Mouse (Mus musculus) stomach, embryonic 14.5 days (tissue): ENCODE measurements around the gene Lsm14b. TPM values are rescaled to one million over a fixed set of nuclear protein-coding genes. Genes with fewer than 3 reads are reported as not detected.

Source experiments
- ATAC-seq: fragments of 200-750 bp; cut with Nextera tagmentation; 2 replicates; pipeline ENCODE4 v1.8.0; 2017; ENCODE audit warnings: low read depth, moderate TSS enrichment; ENCODE audit not compliant: insufficient number of reproducible peaks, insufficient read depth, low FRiP score
- H3K27ac ChIP-seq: fragments of 300-500 bp; sonication (generic); 2 replicates; pipeline ENCODE4 v1.5.1; 2014; ENCODE audit warnings: mild to moderate bottlenecking, low read length, moderate library complexity, mixed read lengths
- H3K27me3 ChIP-seq: fragments of 300-500 bp; sonication (generic); 2 replicates; pipeline ENCODE4 v1.6.1; 2014; ENCODE audit warnings: low read length, control low read depth, mixed read lengths; ENCODE audit not compliant: control insufficient read depth, insufficient read depth
- H3K36me3 ChIP-seq: fragments of 300-500 bp; sonication (generic); 2 replicates; pipeline ENCODE4 v1.6.1; 2014; ENCODE audit warnings: mild to moderate bottlenecking, control low read depth, low read length, moderate library complexity, mixed read lengths; ENCODE audit not compliant: control insufficient read depth, insufficient read depth
- H3K4me1 ChIP-seq: fragments of 300-500 bp; sonication (generic); 2 replicates; pipeline ENCODE4 v1.6.1; 2014; ENCODE audit warnings: low read length, control low read depth, mixed read lengths; ENCODE audit not compliant: control insufficient read depth, insufficient read depth
- H3K4me2 ChIP-seq: fragments of 300-500 bp; sonication (generic); replicated peaks from 2 replicates; pipeline ENCODE4 v1.6.1; 2014; ENCODE audit warnings: low read depth, low read length, control low read depth
- H3K4me3 ChIP-seq: fragments of 300-500 bp; sonication (generic); 2 replicates; pipeline ENCODE4 v1.5.1; 2014; ENCODE audit warnings: low read depth, low read length, control low read depth
- H3K9ac ChIP-seq: fragments of 300-500 bp; sonication (generic); replicated peaks from 2 replicates; pipeline ENCODE4 v1.6.1; 2014; ENCODE audit warnings: low read depth, mild to moderate bottlenecking, control low read depth, low read length, moderate library complexity, mixed read lengths
- H3K9me3 ChIP-seq: fragments of 300-500 bp; sonication (generic); 2 replicates; pipeline ENCODE4 v1.6.1; 2016; ENCODE audit warnings: low read depth, low read length, control low read depth; ENCODE audit not compliant: control insufficient read depth
- WGBS: fragments of 180-500 bp; shearing (Covaris S2); extraction: QIAGEN DNeasy Blood & Tissue Kit; methylation state at CpG from one replicate; pipeline ENCODE4 v1.1.7; 2014; 5-methylcytosine and 5-hydroxymethylcytosine counted together
- polyA plus RNA-seq: library from polyadenylated mRNA; unstranded; fragments of >200 nt; fragmentation: Nextera tagmentation; extraction: Ambion mirVana; gene quantifications from 2 replicates; pipeline ENCODE4 v1.2.1, GENCODE M21; 2014

Lsm14b gene
- polyA plus RNA-seq, 1 experiment from 2014 or later, result 6.9 TPM

GRCm38 (mm10) chr2:180051986-180052733, 27.4 kb downstream of the Lsm14b start:
- peaks cover 29% of the 10 kb centered on the region; the same call in 1 of the 2 replicates for H3K36me3 ChIP-seq
- no peaks in the 10 kb centered on the region for H3K4me1 ChIP-seq
- H3K4me3 ChIP-seq, result no peak overlapping the region
- no peak overlapping the region for H3K27ac ChIP-seq
- H3K9me3 ChIP-seq, result no peaks in the 10 kb centered on the region
- no peak overlapping the region for H3K4me2 ChIP-seq
- no peak for ATAC-seq
- no peak overlapping the region for H3K9ac ChIP-seq
- 86% methylated on average over 14 of the region's 14 CpGs for WGBS
- no peaks in the 10 kb centered on the region for H3K27me3 ChIP-seq

DNA sequence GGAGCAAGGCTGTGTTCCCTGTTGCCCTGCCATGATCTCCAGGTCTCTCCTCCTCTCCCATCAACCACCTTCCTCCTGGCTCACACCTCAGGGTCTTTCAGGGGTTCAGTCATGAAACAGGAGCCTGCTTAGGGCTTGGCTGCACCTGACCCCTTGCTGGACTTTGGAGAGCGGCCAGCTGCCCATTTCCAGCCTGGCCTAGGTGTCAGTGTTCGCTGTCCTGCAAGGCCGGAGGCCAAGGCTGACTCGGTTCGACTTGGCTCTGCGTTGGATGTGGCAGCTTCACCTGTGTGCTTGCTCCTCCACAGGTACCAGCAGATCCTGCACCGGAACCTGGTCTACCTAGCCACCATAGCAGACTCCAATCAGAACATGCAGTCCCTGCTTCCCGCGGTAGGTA, 28.2 kb downstream of the Lsm14b start:
- peaks cover 31% of the 10 kb centered on the region; the same call in 1 of the 2 replicates for H3K36me3 ChIP-seq
- no peak overlapping the region for H3K27ac ChIP-seq
- no peak overlapping the region for H3K4me2 ChIP-seq
- WGBS, result 94% methylated on average over 9 of the region's 9 CpGs
- no peaks in the 10 kb centered on the region for H3K4me1 ChIP-seq
- no peak overlapping the region for H3K9ac ChIP-seq
- no peak overlapping the region for H3K4me3 ChIP-seq
- no peak for ATAC-seq
- H3K9me3 ChIP-seq, result no peaks in the 10 kb centered on the region
- no peaks in the 10 kb centered on the region for H3K27me3 ChIP-seq

- Histone ChIP-seq H3K36me3 (peaks cover 46% of the 10 kb centered on the region), H3K4me3 (no peak overlapping the region), H3K4me1 (no peaks in the 10 kb centered on the region), H3K9me3 (no peaks in the 10 kb centered on the region), H3K27me3 (no peaks in the 10 kb centered on the region), H3K9ac (no peak overlapping the region), H3K27ac (no peak overlapping the region), H3K4me2 (no peak overlapping the region)
- ATAC-seq, result no peak
- 95% methylated on average over 11 of the region's 11 CpGs for WGBS
These were observed 38.7 kb downstream of the Lsm14b start for GRCm38 (mm10) chr2:180063338-180064131.

DNA sequence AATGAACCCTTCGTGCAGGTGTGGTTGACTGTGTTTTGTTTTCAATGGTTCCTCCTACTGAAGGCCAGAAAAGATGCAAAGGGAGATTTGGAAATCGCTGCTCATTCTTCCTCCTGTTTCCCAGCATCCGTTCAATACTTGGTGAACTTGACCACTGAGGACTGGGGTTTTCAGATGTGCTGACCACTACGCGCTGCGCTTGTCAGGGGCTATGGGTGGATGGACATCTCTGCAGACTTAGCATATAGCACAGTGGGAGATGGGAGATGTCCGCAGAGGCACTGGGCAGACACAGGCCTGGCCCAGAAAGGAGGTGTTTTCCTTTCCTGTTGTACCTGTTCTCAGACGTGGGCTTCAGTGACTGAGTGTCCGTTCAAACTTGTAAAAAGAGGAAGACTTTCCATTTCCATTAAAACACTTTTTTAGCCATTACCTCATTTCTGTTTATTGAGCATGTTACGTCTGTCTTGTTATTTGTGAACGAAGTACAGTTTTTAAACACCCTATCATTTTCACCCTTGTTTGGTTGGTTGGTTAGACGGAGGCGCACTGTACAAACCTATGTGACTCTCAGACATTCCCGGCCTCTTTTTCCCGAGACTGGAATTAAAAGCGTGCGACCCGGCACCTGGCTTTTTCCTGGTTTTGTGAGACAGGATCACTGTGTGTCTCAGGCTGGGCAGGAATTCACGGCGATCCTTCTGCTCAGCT, 45.1 kb downstream of the Lsm14b start:
- H3K4me1 ChIP-seq, result peaks cover 8% of the 10 kb centered on the region; the same call in 1 of the 2 replicates
- ATAC-seq, result peak; percentile 29; the same call in 1 of the 2 replicates
- H3K36me3 ChIP-seq, result peaks cover 3% of the 10 kb centered on the region; the same call in 1 of the 2 replicates
- peak overlapping the region; percentile 63 for H3K4me3 ChIP-seq
- 34% methylated on average over 20 of the region's 20 CpGs for WGBS
- no peaks in the 10 kb centered on the region for H3K9me3 ChIP-seq
- peak overlapping the region; percentile 28; the same call in 1 of the 2 replicates for H3K9ac ChIP-seq
- no peaks in the 10 kb centered on the region for H3K27me3 ChIP-seq
- no peak overlapping the region; the same call in 1 of the 2 replicates for H3K27ac ChIP-seq
- H3K4me2 ChIP-seq, result peak overlapping the region; percentile 62

GRCm38 (mm10) chr2:180070481-180071453, 46.0 kb downstream of the Lsm14b start, which contains the start of gene Mtg2:
Mtg2 (plus strand) TSS chr2:180070588.
- peaks cover 3% of the 10 kb centered on the region; the same call in 1 of the 2 replicates for H3K36me3 ChIP-seq
- peak within 1 kb of the TSS; percentile 62 for H3K4me2 ChIP-seq
- H3K4me3 ChIP-seq, result peak within 1 kb of the TSS; percentile 63
- no peaks in the 10 kb centered on the region for H3K9me3 ChIP-seq
- peak within 1 kb of the TSS; percentile 49 for H3K9ac ChIP-seq
- 5% methylated on average over 58 of the region's 58 CpGs for WGBS
- peak within 1 kb of the TSS; percentile 52; the same call in 1 of the 2 replicates for H3K27ac ChIP-seq
- peaks cover 8% of the 10 kb centered on the region; the same call in 1 of the 2 replicates for H3K4me1 ChIP-seq
- peak; percentile 96 for ATAC-seq
- no peaks in the 10 kb centered on the region for H3K27me3 ChIP-seq

- Histone ChIP-seq H3K9me3 (no peaks in the 10 kb centered on the region), H3K9ac (no peak overlapping the region), H3K4me1 (peaks cover 8% of the 10 kb centered on the region; the same call in 1 of the 2 replicates), H3K27me3 (no peaks in the 10 kb centered on the region), H3K4me3 (no peak overlapping the region), H3K27ac (no peak overlapping the region), H3K4me2 (peak overlapping the region; percentile 62; the same call in 1 of the 2 replicates), H3K36me3 (peaks cover 3% of the 10 kb centered on the region; the same call in 1 of the 2 replicates)
- 83% methylated on average over 2 of the region's 2 CpGs for WGBS
- no peak for ATAC-seq
These were observed 46.9 kb downstream of the Lsm14b start for GRCm38 (mm10) chr2:180071671-180072070.

DNA sequence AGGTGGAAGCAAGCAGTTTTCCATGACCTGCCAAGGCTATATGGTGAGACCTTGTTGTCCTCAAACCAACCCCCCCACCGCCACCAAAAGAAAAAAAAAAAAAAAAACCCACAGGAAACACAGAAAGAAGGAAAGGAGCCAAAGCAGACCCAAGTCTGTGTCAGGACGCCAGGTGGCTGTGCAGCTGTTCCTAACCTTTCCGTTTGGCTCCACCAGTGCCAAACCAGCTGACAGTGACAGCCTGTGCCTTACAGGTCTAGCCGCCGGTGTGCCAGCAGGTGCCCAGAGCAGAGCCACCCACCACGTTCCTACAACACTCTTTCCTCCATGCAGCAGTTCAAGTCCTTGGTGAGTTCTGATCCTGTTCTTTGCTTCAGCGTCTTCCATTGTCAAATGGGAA, 48.1 kb downstream of the Lsm14b start:
- Histone ChIP-seq H3K4me3 (no peak overlapping the region), H3K27me3 (no peaks in the 10 kb centered on the region), H3K27ac (no peak overlapping the region), H3K9me3 (no peaks in the 10 kb centered on the region), H3K4me2 (no peak overlapping the region), H3K36me3 (no peaks in the 10 kb centered on the region; the same call in 1 of the 2 replicates), H3K4me1 (peaks cover 8% of the 10 kb centered on the region; the same call in 1 of the 2 replicates), H3K9ac (no peak overlapping the region)
- WGBS, result 89% methylated on average over 7 of the region's 7 CpGs
- no peak for ATAC-seq
